Mouse (Mus musculus) pancreas, adult 10 weeks (tissue): ENCODE measurements around the gene Abcg2. TPM values are rescaled to one million over a fixed set of nuclear protein-coding genes. Genes with fewer than 3 reads are reported as not detected.

Experiments used
- polyA plus RNA-seq: library from polyadenylated mRNA; stranded (reverse); fragments of 350-450 nt; fragmentation: Illumina TruSeq; extraction: RNeasy Lipid Tissue Mini Kit (QIAGEN cat#74804); gene quantifications from one replicate; pipeline ENCODE4 v1.2.3, GENCODE M21; 2015; ENCODE audit warnings: low read depth, low replicate concordance; ENCODE audit not compliant: insufficient read depth

Gene Abcg2
- 11.7 TPM for polyA plus RNA-seq

DNA sequence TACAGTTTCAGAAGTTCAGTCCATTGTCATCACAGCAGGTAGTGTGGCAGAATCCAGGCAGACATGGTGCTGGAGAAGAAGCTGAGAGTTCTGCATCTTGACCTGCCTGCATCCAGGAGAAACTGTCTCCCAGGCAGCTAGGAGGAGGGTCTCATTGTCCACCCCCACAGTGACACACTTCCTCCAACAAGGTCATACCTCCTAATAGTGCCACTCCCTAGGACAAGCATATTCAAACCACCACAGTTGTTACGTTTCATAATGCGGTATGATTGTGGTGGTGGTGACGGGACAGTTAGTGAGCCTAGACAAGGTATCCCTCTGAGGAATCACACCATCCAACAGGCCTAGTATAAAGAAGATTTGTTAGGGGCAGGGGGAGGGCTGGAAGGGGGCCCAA, at the start of gene Abcg2:
Gene Abcg2, plus strand, starts transcription at position 301 of the 400 bp plus-strand sequence.

Other genes with a start within 250 kb of the Abcg2 start
- not detected for gene Vmn1r30, start 141.1 kb upstream of the Abcg2 start, polyA plus RNA-seq
- gene Vmn1r31, start 109.2 kb upstream of the Abcg2 start, polyA plus RNA-seq, result not detected
- 2.9 TPM for gene Herc3, start 246.9 kb downstream of the Abcg2 start, polyA plus RNA-seq